Mouse (Mus musculus): ENCODE data around the gene Gabrg3.

Gabrg3 gene

GRCm38 (mm10) chr7:57071435-57072160, 315.4 kb downstream of the Gabrg3 start:
- DNase-seq (ENCODE audit: low spot score in 2 of 2): no peak

- DNase-seq (ENCODE audit: low spot score in 2 of 2): no peak
These were observed 321.6 kb downstream of the Gabrg3 start for GRCm38 (mm10) chr7:57065398-57065797.

GRCm38 (mm10) chr7:57050906-57051635, 335.9 kb downstream of the Gabrg3 start:
- no peak for DNase-seq (ENCODE audit: low spot score in 2 of 2)

- DNase-seq (ENCODE audit: low spot score in 2 of 2): no peak
These were observed 349.0 kb downstream of the Gabrg3 start for GRCm38 (mm10) chr7:57037861-57038421.

- DNase-seq (ENCODE audit: low spot score in 2 of 2): no peak
These were observed 386.3 kb downstream of the Gabrg3 start for GRCm38 (mm10) chr7:57000585-57001261.

- DNase-seq (ENCODE audit: low spot score in 2 of 2): no peak
These were observed 389.0 kb downstream of the Gabrg3 start for GRCm38 (mm10) chr7:56997713-56998624.

GRCm38 (mm10) chr7:56946398-56946797, 440.6 kb downstream of the Gabrg3 start:
- no peak for DNase-seq (ENCODE audit: low spot score in 2 of 2)

- no peak for DNase-seq (ENCODE audit: low spot score in 2 of 2)
These were observed 445.4 kb downstream of the Gabrg3 start for GRCm38 (mm10) chr7:56941606-56942005.

GRCm38 (mm10) chr7:56938020-56938419, 449.0 kb downstream of the Gabrg3 start:
- no peak for DNase-seq (ENCODE audit: low spot score in 2 of 2)

GRCm38 (mm10) chr7:56919499-56919898, 467.5 kb downstream of the Gabrg3 start:
- no peak for DNase-seq (ENCODE audit: low spot score in 2 of 2)

- DNase-seq (ENCODE audit: low spot score in 2 of 2): no peak
These were observed 472.1 kb downstream of the Gabrg3 start for GRCm38 (mm10) chr7:56914862-56915261.

GRCm38 (mm10) chr7:56899762-56900161, 487.2 kb downstream of the Gabrg3 start:
- DNase-seq (ENCODE audit: low spot score in 2 of 2): no peak

- DNase-seq (ENCODE audit: low spot score in 2 of 2): no peak
These were observed 519.5 kb downstream of the Gabrg3 start for GRCm38 (mm10) chr7:56867314-56868075.

GRCm38 (mm10) chr7:56843565-56843964, 543.4 kb downstream of the Gabrg3 start:
- no peak for DNase-seq (ENCODE audit: low spot score in 2 of 2)

GRCm38 (mm10) chr7:56825446-56825845, 561.5 kb downstream of the Gabrg3 start:
- DNase-seq (ENCODE audit: low spot score in 2 of 2): no peak

- DNase-seq (ENCODE audit: low spot score in 2 of 2): no peak
These were observed 585.1 kb downstream of the Gabrg3 start for GRCm38 (mm10) chr7:56801841-56802240.

GRCm38 (mm10) chr7:56779122-56779521, 607.9 kb downstream of the Gabrg3 start:
- no peak for DNase-seq (ENCODE audit: low spot score in 2 of 2)

GRCm38 (mm10) chr7:56768216-56768615, 618.8 kb downstream of the Gabrg3 start:
- no peak for DNase-seq (ENCODE audit: low spot score in 2 of 2)

- no peak for DNase-seq (ENCODE audit: low spot score in 2 of 2)
These were observed 619.2 kb downstream of the Gabrg3 start for GRCm38 (mm10) chr7:56767796-56768195.

Measured in urinary bladder, adult 18-20 months (tissue).